Mouse (Mus musculus): ENCODE data around the gene Plac8.

GRCm38 (mm10) chr5:100536638-100537037 lies 35.4 kb downstream of the Plac8 start:
- TF ChIP-seq POLR2A (IDR thresholded peaks at IDR 0.05; ENCODE audit: insufficient read depth, low read length) (no peak), CTCF (IDR thresholded peaks at IDR 0.05; ENCODE audit: low read depth, low read length) (peak; percentile 40), EP300 (IDR thresholded peaks at IDR 0.05; ENCODE audit: insufficient read depth, low read depth, low read length) (no peak)

All from ES-Bruce4 (cell line).